Mouse (Mus musculus) embryo, embryonic 10 days (tissue): ENCODE data around the gene Zcchc10.
"Not testable (repeated sequence)": the region's sequence is repeated elsewhere in the genome, so short reads cannot be mapped to it uniquely, and the experiment has no call there.

ENCODE experiments used
- DNase-seq: peaks from one replicate; pipeline ENCODE4 v3.0.0-alpha.2; 2015; ENCODE audit warnings: low spot score

Zcchc10 gene

GRCm38 (mm10) chr11:53318041-53318440 lies 6.4 kb upstream of the Zcchc10 start:
- peak; percentile 63 for DNase-seq

GRCm38 (mm10) chr11:53318568-53318967 lies 5.9 kb upstream of the Zcchc10 start:
- not testable (repeated sequence) for DNase-seq

- not testable (repeated sequence) for DNase-seq
These were observed 4.6 kb upstream of the Zcchc10 start for GRCm38 (mm10) chr11:53319867-53320266.

- no peak for DNase-seq
These were observed 5.8 kb downstream of the Zcchc10 start for GRCm38 (mm10) chr11:53330325-53330724.

GRCm38 (mm10) chr11:53331121-53331520 lies 6.6 kb downstream of the Zcchc10 start:
- DNase-seq: no peak

GRCm38 (mm10) chr11:53332076-53332680 lies 7.7 kb downstream of the Zcchc10 start:
- no peak for DNase-seq

- peak; percentile 13 for DNase-seq
These were observed 11.2 kb downstream of the Zcchc10 start for GRCm38 (mm10) chr11:53335505-53336181.

- DNase-seq: no peak
These were observed 11.7 kb downstream of the Zcchc10 start for GRCm38 (mm10) chr11:53336182-53336571.

- DNase-seq: no peak
These were observed 12.4 kb downstream of the Zcchc10 start for GRCm38 (mm10) chr11:53336924-53337323.

- no peak for DNase-seq
These were observed 13.2 kb downstream of the Zcchc10 start for GRCm38 (mm10) chr11:53337684-53338083.

- not testable (repeated sequence) for DNase-seq
These were observed 16.5 kb downstream of the Zcchc10 start for GRCm38 (mm10) chr11:53341019-53341418.

GRCm38 (mm10) chr11:53342711-53343110 lies 18.2 kb downstream of the Zcchc10 start:
- no peak for DNase-seq

GRCm38 (mm10) chr11:53345328-53345727 lies 20.8 kb downstream of the Zcchc10 start:
- no peak for DNase-seq

- peak; percentile 22 for DNase-seq
These were observed 21.3 kb downstream of the Zcchc10 start for GRCm38 (mm10) chr11:53345738-53346137.

GRCm38 (mm10) chr11:53350291-53351223 lies 26.1 kb downstream of the Zcchc10 start, which contains the start of gene Aff4:
Aff4 (plus strand) TSS chr11:53350833.
- peak; percentile 92 for DNase-seq

- peak; percentile 74 for DNase-seq
These were observed 26.9 kb downstream of the Zcchc10 start for GRCm38 (mm10) chr11:53351224-53351942.

GRCm38 (mm10) chr11:53351943-53352590 lies 27.6 kb downstream of the Zcchc10 start:
- no peak for DNase-seq

GRCm38 (mm10) chr11:53358504-53359155 lies 34.2 kb downstream of the Zcchc10 start:
- no peak for DNase-seq

GRCm38 (mm10) chr11:53367032-53367431 lies 42.6 kb downstream of the Zcchc10 start:
- DNase-seq: no peak

- no peak for DNase-seq
These were observed 54.4 kb downstream of the Zcchc10 start for GRCm38 (mm10) chr11:53378918-53379317.
